Mouse (Mus musculus) MEL (cell line): ENCODE measurements around the gene Fam166a. TPM values are rescaled to one million over a fixed set of nuclear protein-coding genes. Genes with fewer than 3 reads are reported as not detected.
A peak's percentile ranks its signal among the peaks of the same experiment; 100 is the strongest.

Source experiments
- DNase-seq: peaks from one replicate; pipeline ENCODE4 v3.0.0; 2011; ENCODE audit warnings: low read depth, low spot score
- H3K27ac ChIP-seq: 2 replicates; pipeline ENCODE4 v1.5.1; 2012; ENCODE audit warnings: low read depth, mild to moderate bottlenecking, control low read depth, low read length, moderate library complexity; ENCODE audit not compliant: control insufficient read depth
- H3K27me3 ChIP-seq, 2 experiments: fragments of 150-350 bp in 1 of 2; sonication (generic) in 1 of 2; 2 replicates each; pipeline ENCODE4 v1.6.1; 2012; ENCODE audit warnings: low read length in 2 of 2, mild to moderate bottlenecking in 2 of 2, improper control_type of control experiment in 1 of 2, moderate library complexity in 1 of 2; ENCODE audit not compliant: insufficient read depth in 2 of 2, control insufficient read depth in 1 of 2
- H3K36me3 ChIP-seq, 2 experiments: 2 replicates each; pipeline ENCODE4 v1.6.1; 2012 to 2014; ENCODE audit warnings: low read length in 2 of 2, improper control_type of control experiment in 1 of 2, inconsistent platforms in 1 of 2, mild to moderate bottlenecking in 1 of 2; ENCODE audit not compliant: insufficient read depth in 2 of 2, control insufficient read depth in 1 of 2
- H3K4me1 ChIP-seq, 2 experiments: fragments of 150-350 bp in 1 of 2; sonication (generic) in 1 of 2; 2 replicates each; pipeline ENCODE4 v1.6.1; 2012; ENCODE audit warnings: low read length in 2 of 2, improper control_type of control experiment in 1 of 2, mild to moderate bottlenecking in 1 of 2; ENCODE audit not compliant: insufficient read depth in 2 of 2, control insufficient read depth in 1 of 2
- H3K4me3 ChIP-seq, 2 experiments: fragments of 150-350 bp in 1 of 2; sonication (generic) in 1 of 2; 2 replicates each; pipeline ENCODE4 v1.5.1; 2012; ENCODE audit warnings: low read depth in 2 of 2, low read length in 2 of 2, mild to moderate bottlenecking in 2 of 2, moderate library complexity in 2 of 2, control low read depth in 1 of 2, improper control_type of control experiment in 1 of 2; ENCODE audit not compliant: control insufficient read depth in 1 of 2, insufficient read depth in 1 of 2
- H3K79me2 ChIP-seq: 2 replicates; pipeline ENCODE4 v1.6.1; 2012; ENCODE audit warnings: mild to moderate bottlenecking, low read length, moderate library complexity; ENCODE audit not compliant: control insufficient read depth, poor library complexity, insufficient read depth
- H3K9ac ChIP-seq: 2 replicates; pipeline ENCODE4 v1.6.1; 2012; ENCODE audit warnings: low read depth, mild to moderate bottlenecking, control low read depth, low read length, moderate library complexity; ENCODE audit not compliant: control insufficient read depth, poor library complexity, severe bottlenecking
- H3K9me3 ChIP-seq: fragments of 150-350 bp; sonication (generic); replicated peaks from 2 replicates; pipeline ENCODE4 v1.6.1; 2012; ENCODE audit warnings: mild to moderate bottlenecking, low read length, improper control_type of control experiment, moderate library complexity; ENCODE audit not compliant: insufficient read depth
- CHD1 ChIP-seq: IDR thresholded peaks from 2 replicates; pipeline ENCODE4 v1.6.1; 2012; ENCODE audit warnings: low read depth, mild to moderate bottlenecking, inconsistent platforms, low read length, improper control_type of control experiment
- CHD2 ChIP-seq: IDR thresholded peaks from 2 replicates; pipeline ENCODE4 v1.6.1; 2011; ENCODE audit warnings: low read length, improper control_type of control experiment
- ETS1 ChIP-seq: IDR thresholded peaks from 2 replicates; pipeline ENCODE4 v1.6.1; 2012; ENCODE audit warnings: low read depth, mild to moderate bottlenecking, inconsistent platforms, low read length, improper control_type of control experiment, moderate library complexity
- GABPA ChIP-seq: IDR thresholded peaks from 2 replicates; pipeline ENCODE4 v1.6.1; 2012; ENCODE audit warnings: low read depth, mild to moderate bottlenecking, inconsistent platforms, low read length, improper control_type of control experiment, moderate library complexity
- GATA1 ChIP-seq: IDR thresholded peaks from 2 replicates; pipeline ENCODE4 v1.6.1; 2011; ENCODE audit warnings: low read depth, low read length, improper control_type of control experiment
- JUND ChIP-seq: IDR thresholded peaks from 2 replicates; pipeline ENCODE4 v1.6.1; 2011; ENCODE audit warnings: low read depth, mild to moderate bottlenecking, improper control_type of control experiment, low read length
- MAFK ChIP-seq: IDR thresholded peaks from 2 replicates; pipeline ENCODE4 v1.6.1; 2011; ENCODE audit warnings: low read depth, mild to moderate bottlenecking, low read length, improper control_type of control experiment, borderline replicate concordance
- MAX ChIP-seq: IDR thresholded peaks from 2 replicates; pipeline ENCODE4 v1.6.1; 2011; ENCODE audit warnings: low read length, improper control_type of control experiment
- MAZ ChIP-seq: IDR thresholded peaks from 2 replicates; pipeline ENCODE4 v1.6.1; 2012; ENCODE audit warnings: low read depth, mild to moderate bottlenecking, inconsistent platforms, low read length, improper control_type of control experiment
- MEF2A ChIP-seq: IDR thresholded peaks from 2 replicates; pipeline ENCODE4 v1.6.1; 2014; ENCODE audit warnings: low read depth, mild to moderate bottlenecking, inconsistent platforms, low read length, improper control_type of control experiment; ENCODE audit not compliant: poor library complexity, insufficient replicate concordance, severe bottlenecking; ENCODE audit errors: extremely low read depth
- MYB ChIP-seq: IDR thresholded peaks from 2 replicates; pipeline ENCODE4 v1.6.1; 2011; ENCODE audit warnings: mild to moderate bottlenecking, low read depth, low read length, improper control_type of control experiment
- MYC ChIP-seq: IDR thresholded peaks from 2 replicates; pipeline ENCODE4 v1.6.1; 2011; ENCODE audit warnings: low read depth, mild to moderate bottlenecking, low read length, improper control_type of control experiment, moderate library complexity
- NRF1 ChIP-seq: IDR thresholded peaks from 2 replicates; pipeline ENCODE4 v1.6.1; 2014; ENCODE audit warnings: low read depth, mild to moderate bottlenecking, inconsistent platforms, low read length, improper control_type of control experiment, moderate library complexity; ENCODE audit not compliant: poor library complexity, insufficient read depth, severe bottlenecking
- POLR2A ChIP-seq, 2 experiments: IDR thresholded peaks; 2 replicates each; pipeline ENCODE4 v1.6.1; 2011 to 2012; ENCODE audit warnings: low read length in 2 of 2, mild to moderate bottlenecking in 2 of 2, control low read depth in 1 of 2, improper control_type of control experiment in 1 of 2, low read depth in 1 of 2, moderate library complexity in 1 of 2; ENCODE audit not compliant: control insufficient read depth in 1 of 2, insufficient read depth in 1 of 2, poor library complexity in 1 of 2
- POLR2AphosphoS2 ChIP-seq: IDR thresholded peaks from 2 replicates; pipeline ENCODE4 v1.6.1; 2011; ENCODE audit warnings: low read length, improper control_type of control experiment
- TAL1 ChIP-seq: IDR thresholded peaks from 2 replicates; pipeline ENCODE4 v1.6.1; 2012; ENCODE audit warnings: mild to moderate bottlenecking, inconsistent platforms, low read length, moderate library complexity, mixed read lengths
- UBTF ChIP-seq: IDR thresholded peaks from 2 replicates; pipeline ENCODE4 v1.6.1; 2012; ENCODE audit warnings: low read depth, mild to moderate bottlenecking, inconsistent platforms, low read length, improper control_type of control experiment, moderate library complexity, borderline replicate concordance; ENCODE audit not compliant: insufficient read depth
- ZC3H11A ChIP-seq: IDR thresholded peaks from 2 replicates; pipeline ENCODE4 v1.6.1; 2012; ENCODE audit warnings: low read depth, mild to moderate bottlenecking, inconsistent platforms, low read length, improper control_type of control experiment
- ZNF384 ChIP-seq: IDR thresholded peaks from 2 replicates; pipeline ENCODE4 v1.6.1; 2012; ENCODE audit warnings: low read depth, mild to moderate bottlenecking, inconsistent platforms, low read length, improper control_type of control experiment
- polyA plus RNA-seq, 2 experiments: library from polyadenylated mRNA; stranded (reverse) in 1 of 2; unstranded in 1 of 2; fragments of >175 nt in 1 of 2; fragments of >200 nt in 1 of 2; gene quantifications; 2 replicates each; pipeline versions ENCODE4 v1.2.1 to v1.2.4; 2012; ENCODE audit warnings: low replicate concordance in 2 of 2, low read depth in 1 of 2; ENCODE audit not compliant: insufficient read length in 2 of 2, insufficient read depth in 1 of 2, missing spikeins in 1 of 2
- total RNA-seq: library from RNA; depleted of rRNA; stranded (reverse); fragments of 300-350 nt; gene quantifications from 2 replicates; pipeline ENCODE4 v1.2.3, GENCODE M21; 2012

Fam166a gene
- total and polyA plus RNA-seq, 3 experiments: 1.1 to 15.6 TPM; not detected in 1

DNA sequence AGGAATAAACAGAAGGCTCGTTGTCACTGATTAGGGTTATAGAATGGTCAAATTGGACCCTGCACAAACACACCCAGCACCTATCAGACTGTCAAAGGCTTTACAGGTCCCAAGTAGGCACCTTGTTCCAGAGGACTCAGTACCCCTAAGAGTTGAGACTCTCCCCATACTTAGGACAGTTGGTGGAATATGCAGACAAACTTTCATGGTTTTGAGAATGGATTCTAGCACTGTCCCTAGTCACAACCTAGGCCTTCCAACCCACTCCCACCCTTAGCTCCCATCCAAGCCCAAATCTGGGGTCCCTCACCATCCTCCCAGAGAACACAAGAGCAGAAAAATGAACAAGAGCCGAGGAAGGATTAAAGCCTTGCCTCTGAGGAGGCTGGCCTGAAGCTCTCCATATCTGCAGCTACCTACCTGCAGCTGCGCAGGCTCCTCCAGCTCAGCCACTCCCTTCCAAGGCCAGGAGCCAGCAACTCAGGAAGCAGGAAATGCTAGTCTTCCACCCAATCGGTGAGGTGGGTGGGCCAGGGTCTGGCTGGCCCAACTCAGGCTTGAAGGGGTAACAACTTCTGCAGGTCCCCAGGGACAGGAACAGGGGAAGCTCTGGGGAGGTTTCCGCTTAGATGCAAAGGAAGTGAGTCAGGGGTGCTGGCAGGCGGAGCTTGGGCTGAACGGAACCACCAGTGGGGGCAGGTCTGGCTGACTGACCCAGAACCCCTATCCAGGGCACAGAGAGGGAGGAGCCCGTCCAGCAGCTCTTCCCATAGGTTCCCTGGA is 22.2 kb upstream of the Fam166a start, which contains the start of gene Tor4a (continued):
- TF ChIP-seq MYB (no peak), POLR2AphosphoS2 (peak; percentile 67; the same call in 1 of the 2 replicates), JUND (no peak), CHD1 (peak; percentile 74), MYC (no peak), GATA1 (no peak), ETS1 (peak; percentile 10; the same call in 1 of the 2 replicates), MAFK (no peak), POLR2A (IDR thresholded peaks at IDR 0.05; ENCODE audit: control insufficient read depth in 1 of 2, insufficient read depth in 1 of 2, low read depth in 1 of 2, low read length in 2 of 2, poor library complexity in 1 of 2) (peak; percentile 50 to 60; a peak in 2 of 4 replicates), MAZ (peak; percentile 61; the same call in 1 of the 2 replicates), TAL1 (0 out of 2 replicates have a peak, but pooled peaks have one; percentile 6), CHD2 (no peak), ZC3H11A (no peak), UBTF (no peak; the same call in 1 of the 2 replicates), GABPA (no peak), NRF1 (peak; percentile 92), ZNF384 (no peak), MEF2A (0 out of 2 replicates have a peak, but pooled peaks have one; percentile 54), MAX (no peak)

- Histone ChIP-seq H3K27ac (peak overlapping the region; percentile 96), H3K4me1 (peaks cover 6 to 32% of the 10 kb centered on the region in 2 experiments), H3K4me3 (peak overlapping the region; percentile 51 to 72), H3K27me3 (no peaks in the 10 kb centered on the region), H3K36me3 (peaks cover 2 to 17% of the 10 kb centered on the region in 2 experiments; a peak in 2 of 4 replicates), H3K9me3 (no peaks in the 10 kb centered on the region), H3K79me2 (peaks cover 21% of the 10 kb centered on the region), H3K9ac (peak overlapping the region; percentile 84)
- DNase-seq: peak; percentile 48
- TF ChIP-seq POLR2A (IDR thresholded peaks at IDR 0.05; ENCODE audit: control insufficient read depth in 1 of 2, insufficient read depth in 1 of 2, low read depth in 1 of 2, low read length in 2 of 2, poor library complexity in 1 of 2): 0 out of 4 replicates have a peak, but pooled peaks of 1 of the 2 experiments have one; percentile 17
- no peak for TF ChIP-seq ETS1
Observed at GRCm38 (mm10) chr2:25197191-25197590, 21.4 kb upstream of the Fam166a start.
